Mouse (Mus musculus) bone marrow macrophage, adult 2 months (primary cell): ENCODE data around the gene Dusp27.

Experiments used
- CTCF ChIP-seq: IDR thresholded peaks from 2 replicates; pipeline ENCODE4 v1.5.1; 2012; ENCODE audit warnings: low read depth, mild to moderate bottlenecking, low read length, moderate library complexity
- POLR2A ChIP-seq: IDR thresholded peaks from 2 replicates; pipeline ENCODE4 v1.6.1; 2012; ENCODE audit warnings: mild to moderate bottlenecking, low read depth, low read length, borderline replicate concordance

DNA sequence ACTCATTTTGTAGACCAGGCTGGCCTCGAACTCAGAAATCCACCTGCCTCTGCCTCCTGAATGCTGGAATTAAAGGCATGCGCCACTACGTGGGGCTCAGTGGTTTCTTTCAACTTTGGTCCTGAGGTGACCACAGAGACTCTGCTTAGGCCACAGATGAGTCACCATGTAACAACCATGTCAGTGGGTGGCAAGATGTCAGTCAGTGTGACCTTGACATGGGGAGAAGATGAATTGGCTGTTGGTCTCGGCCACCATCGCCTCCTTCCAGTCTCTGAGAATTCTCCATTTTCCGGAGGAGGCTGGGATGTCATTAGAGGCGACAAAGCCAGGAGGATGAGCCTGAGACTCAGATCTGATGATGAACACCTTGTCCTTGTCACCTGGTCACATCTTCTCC, 42.0 kb upstream of the Dusp27 start:
- TF ChIP-seq CTCF (no peak), POLR2A (no peak)
